Mouse (Mus musculus) cortical plate, adult 2 months (tissue): Measurements from ENCODE around the gene Znfx1.

Experiments
- CTCF ChIP-seq: fragments of 200-500 bp; IDR thresholded peaks from 2 replicates; pipeline ENCODE4 v1.5.1; 2011; ENCODE audit warnings: mild to moderate bottlenecking, control low read depth, low read length; ENCODE audit not compliant: insufficient read depth; ENCODE audit errors: extremely low read depth
- POLR2A ChIP-seq: fragments of 200-500 bp; IDR thresholded peaks from 2 replicates; pipeline ENCODE4 v1.6.1; 2011; ENCODE audit warnings: mild to moderate bottlenecking, low read length, control low read depth; ENCODE audit not compliant: insufficient read depth; ENCODE audit errors: extremely low read depth

GRCm38 (mm10) chr2:166990861-166991260, 72.0 kb downstream of the Znfx1 start:
- TF ChIP-seq POLR2A: no peak
- TF ChIP-seq CTCF: no peak
